Mouse (Mus musculus) left cerebral cortex, adult 18-20 months (tissue): ENCODE measurements at regions not wholly inside any gene's neighbourhood (a gene's known extent, or its start where the extent isn't known, plus 50 kb on each side); places are given as distances from the start of the nearest gene placed in this dataset.
A peak's percentile ranks its signal among the peaks of the same experiment; 100 is the strongest.
"Not testable (repeated sequence)": the region's sequence is repeated elsewhere in the genome, so short reads cannot be mapped to it uniquely, and the experiment has no call there.

Experiments
- DNase-seq, 2 experiments: peaks; one replicate each; pipeline ENCODE4 v3.0.0; 2021 to 2022; ENCODE audit warnings: low spot score in 2 of 2, mixed read lengths in 1 of 2

DNA sequence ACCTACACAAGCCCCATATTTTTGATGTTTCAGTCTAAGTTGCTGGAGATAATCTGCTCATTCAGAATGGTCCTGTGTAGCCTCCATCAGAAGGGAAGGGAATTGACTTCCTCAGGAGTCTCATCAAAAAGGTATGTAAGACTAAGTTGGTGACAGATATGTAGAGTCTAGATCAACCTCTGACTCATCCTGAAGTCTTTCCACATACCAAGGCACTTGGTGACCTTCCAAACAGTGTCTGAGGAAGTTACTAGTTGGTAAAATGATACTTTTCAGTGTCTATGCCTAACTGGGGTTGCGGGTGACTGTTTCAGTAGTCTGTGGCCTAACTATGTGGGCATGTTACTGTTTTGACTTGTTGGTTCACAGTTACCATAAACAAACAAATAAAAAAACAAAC is 133.0 kb upstream of the Plcb4 start:
- no peak for DNase-seq

DNA sequence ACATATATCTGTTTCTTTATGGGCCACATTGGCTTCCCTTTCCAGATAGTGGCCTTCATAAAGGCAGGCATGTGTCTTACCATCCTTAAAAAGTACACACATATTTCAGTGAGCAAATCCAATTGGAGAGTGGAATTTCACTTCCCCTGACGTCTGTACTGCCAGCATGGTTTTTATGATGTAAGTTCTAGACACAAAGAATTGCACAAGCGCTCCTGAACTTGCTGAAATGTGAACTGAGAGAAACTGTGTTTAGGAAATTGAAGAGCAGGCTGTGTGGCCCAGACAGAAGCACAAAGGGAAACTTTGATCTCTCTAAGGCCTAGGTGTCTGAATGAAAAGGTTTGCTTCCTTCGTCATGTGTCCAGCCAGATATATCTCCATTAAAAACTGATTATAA is 129.2 kb upstream of the Plcb4 start:
- no peak for DNase-seq

DNA sequence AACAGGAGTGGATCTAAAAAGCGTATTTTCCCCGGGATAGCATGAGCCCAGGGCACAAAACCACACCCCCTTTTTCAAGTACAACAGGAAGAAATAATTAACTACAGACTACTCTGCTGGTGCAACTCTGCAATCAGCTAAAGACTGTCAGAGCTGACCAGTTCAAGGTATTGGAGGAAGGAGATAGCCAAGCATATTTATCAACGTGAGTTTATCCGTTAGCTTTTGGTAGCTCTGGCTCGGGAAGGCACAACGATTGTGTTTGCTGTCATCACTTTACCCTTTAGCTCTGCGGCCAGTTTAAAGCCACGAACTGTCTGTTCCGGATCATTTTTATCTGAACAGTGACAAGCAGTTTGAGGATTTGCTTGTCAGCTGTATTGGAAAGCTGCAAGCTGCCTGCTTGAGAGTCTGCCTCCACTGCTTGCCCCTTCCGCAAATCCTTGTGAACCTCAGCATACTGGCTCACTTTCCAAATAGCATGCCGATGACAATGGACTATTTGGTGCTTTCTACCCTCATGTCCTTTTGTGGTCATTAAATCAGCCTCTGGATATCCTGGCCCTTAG is 122.4 kb upstream of the Plcb4 start:
- DNase-seq, result no peak

DNA sequence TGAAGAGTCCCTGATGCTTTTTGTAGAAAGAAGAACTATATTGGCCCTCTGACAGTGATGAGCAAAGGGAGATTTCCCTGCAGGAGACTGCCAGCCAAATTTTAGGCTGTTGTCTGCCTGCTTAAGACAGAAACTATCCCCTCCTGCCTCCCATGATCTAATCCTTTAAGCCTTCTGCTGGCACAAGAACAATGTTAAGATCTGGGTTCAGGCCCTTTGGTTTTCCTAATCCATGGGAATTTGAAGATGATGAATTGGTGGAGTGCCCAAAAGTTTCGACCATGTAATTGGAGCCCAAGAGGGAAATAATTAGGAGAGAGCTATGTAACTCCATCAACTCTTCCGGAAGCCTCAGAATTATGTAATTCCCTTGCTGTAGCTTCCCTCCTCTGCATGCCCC is 120.8 kb upstream of the Plcb4 start:
- DNase-seq, result no peak

DNA sequence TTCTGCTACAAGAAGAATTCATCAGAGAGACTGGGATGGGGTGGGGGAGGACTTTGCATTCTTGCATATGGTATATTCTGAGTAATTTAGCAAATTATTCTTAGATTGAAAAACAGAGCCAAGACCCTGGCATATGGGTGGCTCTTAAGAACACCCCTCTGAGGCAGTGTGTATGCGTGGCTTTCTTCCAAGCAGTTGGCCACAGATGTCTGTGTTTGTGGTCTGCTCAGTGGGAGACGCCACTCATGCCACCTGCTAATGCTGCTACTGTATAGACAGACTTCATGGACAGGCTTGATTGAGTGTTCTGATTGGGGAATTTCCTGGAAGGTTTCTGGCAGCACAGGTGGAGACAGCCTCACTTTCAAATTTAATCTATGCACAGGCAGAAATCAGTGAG is 117.8 kb upstream of the Plcb4 start:
- DNase-seq, result peak in 1 of 2 experiments; percentile 31

DNA sequence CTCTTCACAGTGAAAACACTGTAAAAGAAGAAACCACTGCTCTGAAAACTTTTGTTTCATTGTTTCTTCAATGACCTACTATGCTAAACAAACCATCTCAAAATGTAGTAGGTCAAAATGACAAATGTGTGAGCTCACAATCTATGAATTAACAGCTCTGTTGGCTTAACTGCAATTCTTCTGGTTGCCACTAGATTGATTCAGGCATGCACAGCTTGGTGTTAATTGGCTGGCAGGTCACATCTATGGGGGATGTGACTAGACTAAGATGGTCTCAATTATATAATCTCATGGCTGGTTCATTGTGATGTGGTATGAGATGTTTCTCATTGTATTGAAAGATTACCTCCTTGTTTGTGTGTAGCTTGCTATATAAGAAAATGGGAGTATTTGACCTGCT is 116.9 kb upstream of the Plcb4 start:
- no peak for DNase-seq

DNA sequence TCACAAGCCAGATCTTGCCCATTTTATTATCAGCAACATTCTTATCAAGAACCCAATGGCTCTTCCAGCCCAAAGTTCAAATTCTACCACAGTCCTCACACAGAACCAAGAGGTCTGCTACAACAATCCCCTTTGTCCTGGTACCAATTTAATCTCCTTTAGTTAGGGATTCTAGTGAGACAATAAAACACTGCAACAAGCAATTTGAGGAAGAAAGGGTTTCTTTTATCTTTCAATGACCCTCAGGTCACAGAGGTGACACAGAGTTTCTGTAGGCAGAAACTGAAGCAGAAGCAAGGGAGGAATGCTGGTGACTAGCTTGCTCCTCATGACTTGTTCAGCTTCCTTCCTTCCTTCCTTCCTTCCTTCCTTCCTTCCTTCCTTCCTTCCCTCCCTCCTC is 113.9 kb upstream of the Plcb4 start:
- no peak for DNase-seq

DNA sequence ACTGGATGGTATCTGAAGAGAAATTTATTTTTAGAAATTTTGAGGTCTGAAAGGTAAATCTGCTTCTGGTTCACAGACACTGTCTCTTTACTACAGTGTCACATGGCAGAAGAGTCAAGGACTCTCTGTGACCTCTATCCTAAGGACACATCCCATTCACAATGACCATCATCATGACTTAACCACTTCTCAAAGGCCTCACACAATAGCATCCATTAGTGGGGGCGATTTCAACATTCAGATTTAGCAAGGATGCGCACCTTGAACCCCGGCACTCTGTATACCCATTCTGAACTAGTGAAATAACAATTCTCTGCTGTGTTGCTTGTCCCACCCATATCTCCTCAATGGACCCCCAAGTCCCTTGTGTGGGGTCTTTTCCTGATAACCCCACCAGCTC is 110.8 kb upstream of the Plcb4 start:
- DNase-seq, result no peak

DNA sequence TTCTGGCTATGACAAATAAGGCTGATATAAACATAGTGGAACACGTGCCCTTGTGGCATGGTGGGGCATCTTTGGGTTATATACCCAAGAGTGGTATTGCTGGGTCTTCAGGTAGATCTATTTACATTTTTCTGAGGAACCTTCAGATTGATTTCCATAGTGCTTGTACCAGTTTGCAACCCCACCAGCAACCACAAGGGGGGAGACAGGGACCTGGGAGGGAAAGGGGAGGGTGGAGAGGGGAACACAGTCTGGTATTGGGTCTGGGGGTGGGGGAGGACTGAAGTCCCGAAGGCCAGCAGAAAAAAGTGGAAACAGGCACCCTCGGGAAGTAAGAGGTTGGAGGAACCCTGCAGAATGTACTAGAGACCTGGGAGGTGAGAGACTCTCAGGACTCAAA is 105.8 kb upstream of the Plcb4 start:
- DNase-seq, result no peak

DNA sequence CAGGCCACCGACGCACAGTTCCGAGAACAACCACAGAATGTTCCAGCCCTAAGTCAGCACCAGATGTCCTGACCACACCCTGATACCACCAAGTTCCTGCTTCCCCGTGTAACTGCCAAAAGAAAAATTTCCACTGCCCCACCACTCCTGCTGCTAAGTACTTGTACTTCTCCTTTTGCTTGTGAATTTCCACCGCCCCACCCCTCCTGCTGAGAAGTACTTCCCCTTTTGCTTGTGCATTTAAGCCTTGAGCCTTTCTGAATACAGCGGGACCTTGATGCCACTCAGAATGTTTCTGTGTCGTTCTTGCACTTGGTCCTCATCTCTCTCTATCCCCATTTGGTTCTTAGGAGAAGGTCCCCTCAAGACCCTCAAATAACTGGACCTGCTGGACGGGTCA is 100.8 kb upstream of the Plcb4 start:
- DNase-seq, result not testable (repeated sequence)

DNA sequence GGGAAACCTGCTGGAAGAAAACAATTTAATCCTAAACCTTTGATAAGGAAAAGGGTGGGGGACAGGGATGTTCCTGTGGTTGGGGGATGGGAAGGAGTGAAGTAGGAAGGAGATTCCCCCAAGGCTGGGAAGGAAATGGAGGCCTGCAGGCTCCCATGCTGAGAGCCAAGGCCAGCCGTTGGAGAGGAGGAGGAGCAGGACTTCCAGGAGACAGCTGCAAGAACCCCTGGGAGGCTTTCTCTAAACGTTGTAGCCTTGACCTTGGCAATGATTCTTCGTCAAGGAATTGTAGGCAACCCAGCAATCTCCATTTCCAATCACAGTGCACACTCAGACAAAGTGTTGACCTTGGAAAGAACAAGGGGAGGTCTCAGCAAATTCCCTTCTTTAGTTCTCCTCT is 99.5 kb upstream of the Plcb4 start:
- DNase-seq, result no peak

DNA sequence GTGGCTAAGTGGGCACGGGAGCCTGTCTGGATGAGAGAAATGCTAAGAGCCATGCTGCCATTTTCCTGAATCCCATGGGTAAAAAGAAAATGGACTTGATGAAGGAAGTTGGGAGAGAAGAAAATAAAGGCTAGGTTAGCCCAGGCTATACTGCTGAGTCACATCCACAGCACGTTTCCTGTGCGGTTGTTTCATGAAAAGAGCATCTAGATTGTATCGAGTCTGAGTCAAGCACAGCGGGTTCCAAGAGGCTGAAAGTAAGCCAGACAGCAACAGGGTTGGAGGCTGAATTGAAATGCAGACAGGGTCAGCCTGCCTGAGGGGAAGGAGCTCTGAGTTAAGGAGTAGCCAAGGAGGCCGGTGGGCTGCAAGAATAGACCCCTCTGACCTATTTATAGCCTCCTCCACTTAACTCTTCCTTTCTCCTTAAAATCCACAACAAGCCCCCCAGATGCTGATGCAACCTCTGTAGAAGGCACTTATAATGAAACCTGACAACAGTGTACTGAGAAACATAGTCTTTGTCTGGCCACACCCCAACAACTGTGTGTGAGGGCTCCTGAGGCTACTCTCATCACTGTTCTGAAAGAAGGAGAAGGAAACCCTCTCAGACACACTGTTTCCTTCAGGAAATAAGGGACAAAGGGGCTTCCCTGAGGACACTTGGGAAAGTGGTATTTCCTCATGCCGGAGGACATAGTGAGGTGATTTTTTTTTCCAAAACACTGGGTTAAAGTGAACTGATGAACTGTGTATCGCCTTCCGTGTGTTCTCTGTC is 98.7 kb upstream of the Plcb4 start:
- no peak for DNase-seq

DNA sequence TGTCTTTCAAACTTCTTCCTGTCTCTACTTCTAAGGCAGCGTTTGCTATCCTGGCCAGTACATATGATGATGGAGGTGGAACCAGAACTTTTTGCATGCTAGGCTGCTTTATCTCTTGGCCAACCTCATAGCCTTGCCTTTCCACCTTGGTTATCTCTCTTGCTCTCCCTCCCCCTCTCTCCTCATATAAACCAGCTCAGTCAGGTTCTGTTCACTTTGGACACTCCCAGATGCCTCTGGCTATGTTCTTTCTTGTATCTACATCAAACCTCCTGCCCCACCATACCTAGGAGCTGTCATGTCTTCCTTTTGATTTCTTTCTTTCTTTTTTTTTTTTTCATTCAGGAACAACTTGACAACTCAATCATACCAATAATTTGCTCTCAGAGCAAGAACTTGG is 98.0 kb upstream of the Plcb4 start:
- no peak for DNase-seq

DNA sequence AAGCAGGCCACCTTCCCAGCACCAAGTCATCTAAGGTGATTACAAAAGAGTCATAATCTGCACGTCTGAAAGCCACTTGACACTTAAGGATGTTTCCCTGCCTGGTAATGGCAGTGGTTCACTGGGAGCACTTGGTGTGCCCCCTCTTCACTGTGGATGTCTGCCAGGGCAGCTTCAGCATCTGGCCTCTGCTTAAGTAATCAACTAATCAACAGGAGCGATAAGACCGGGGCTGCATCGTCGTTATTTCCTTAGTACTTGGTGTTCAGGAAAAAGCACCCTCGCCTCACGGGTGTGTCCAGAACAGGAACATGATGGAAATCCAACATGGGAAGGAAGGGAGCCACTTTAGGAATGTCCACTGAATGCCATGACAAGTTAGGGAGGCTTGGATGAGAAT is 97.1 kb upstream of the Plcb4 start:
- no peak for DNase-seq

DNA sequence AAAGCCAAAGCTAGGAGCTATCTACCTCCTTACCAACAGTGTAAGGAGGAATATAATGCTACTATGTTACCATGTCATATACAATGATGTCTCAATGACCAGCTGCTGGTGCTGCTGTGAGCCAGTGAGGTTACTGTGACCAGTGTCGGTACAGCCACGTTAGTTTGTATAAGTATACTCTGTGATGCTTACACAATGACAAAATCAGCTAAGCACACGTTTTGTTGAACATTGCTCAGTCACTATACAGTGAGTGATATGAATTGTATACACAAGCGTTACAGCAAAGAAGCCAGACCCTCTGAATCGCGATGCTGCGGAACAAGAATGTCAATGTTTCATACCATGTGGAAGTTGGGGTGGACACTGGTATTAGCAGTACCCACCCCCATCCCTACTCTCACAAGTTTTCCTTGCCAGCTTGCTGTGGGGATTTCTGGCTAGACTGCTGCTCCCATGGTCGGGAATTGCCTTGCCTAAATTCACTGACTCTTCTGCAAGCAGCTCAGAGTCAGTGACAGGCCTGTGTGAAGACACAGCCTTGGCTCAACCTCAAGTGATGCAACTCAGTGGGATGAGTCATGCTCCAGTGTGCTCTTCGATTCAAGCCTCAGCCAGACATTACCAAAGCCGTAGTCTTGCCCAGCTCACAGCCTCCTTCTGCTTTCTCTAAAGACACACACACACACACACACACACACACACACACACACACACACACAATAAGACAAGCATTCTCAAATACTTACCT is 96.5 kb upstream of the Plcb4 start:
- DNase-seq, result peak; percentile 45 to 65

DNA sequence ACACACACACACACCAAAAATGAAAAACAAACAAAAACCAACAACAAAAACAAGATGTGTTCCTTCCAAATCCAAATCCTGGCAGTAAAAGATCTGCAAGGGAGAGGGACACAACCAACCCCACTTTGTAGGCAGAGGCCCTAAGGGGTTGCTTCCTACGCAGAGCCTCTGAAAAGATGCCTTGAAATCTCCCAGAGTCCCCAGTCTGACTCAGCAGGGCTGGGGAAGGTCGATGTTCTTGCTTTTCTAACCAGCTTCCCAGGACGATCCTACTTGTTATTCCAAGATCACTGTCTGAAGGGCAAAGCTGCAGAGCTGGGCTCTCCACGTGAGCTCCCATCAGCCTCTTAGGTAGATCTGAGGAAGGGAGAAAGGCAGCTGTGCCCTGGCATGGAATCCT is 94.6 kb upstream of the Plcb4 start:
- no peak for DNase-seq

DNA sequence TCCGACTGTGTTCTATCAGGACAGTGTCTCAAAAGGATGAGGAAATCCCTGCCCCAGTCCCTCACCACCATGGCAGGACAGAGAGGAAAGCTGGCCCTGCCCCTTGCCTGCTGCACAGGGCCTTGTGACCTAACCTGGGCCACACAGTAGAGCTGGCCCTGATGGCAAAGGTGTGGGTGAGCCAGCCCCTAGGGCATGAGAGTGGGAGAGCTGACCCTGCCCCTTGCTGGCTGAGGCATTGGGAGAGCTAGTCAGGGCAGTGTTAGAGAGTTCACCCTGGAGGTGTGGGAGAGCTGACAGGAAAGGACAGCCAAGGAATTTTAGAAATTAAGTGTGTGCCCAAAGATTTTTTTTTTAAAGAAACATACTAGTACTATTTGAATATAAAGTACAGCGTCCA is 90.5 kb upstream of the Plcb4 start:
- DNase-seq, result no peak

DNA sequence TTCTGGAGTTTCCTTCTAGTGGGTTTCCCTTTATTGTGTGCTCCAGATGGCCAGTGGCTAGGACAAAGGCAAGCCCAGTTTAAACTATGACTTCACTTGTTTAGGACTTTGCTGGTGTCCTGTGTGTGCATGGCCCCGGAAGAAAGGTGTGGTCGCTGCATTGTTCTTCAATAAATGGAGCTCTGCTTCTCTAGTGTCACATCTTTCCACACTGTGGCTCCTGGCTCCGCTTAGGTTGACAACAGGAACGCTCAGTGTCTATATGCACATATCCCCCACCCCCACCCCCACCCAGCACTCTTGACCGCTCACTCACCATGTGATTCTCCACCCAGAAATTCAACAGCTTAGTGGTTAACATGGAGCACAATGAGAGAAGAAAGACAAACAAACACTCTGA is 87.2 kb upstream of the Plcb4 start:
- no peak for DNase-seq

DNA sequence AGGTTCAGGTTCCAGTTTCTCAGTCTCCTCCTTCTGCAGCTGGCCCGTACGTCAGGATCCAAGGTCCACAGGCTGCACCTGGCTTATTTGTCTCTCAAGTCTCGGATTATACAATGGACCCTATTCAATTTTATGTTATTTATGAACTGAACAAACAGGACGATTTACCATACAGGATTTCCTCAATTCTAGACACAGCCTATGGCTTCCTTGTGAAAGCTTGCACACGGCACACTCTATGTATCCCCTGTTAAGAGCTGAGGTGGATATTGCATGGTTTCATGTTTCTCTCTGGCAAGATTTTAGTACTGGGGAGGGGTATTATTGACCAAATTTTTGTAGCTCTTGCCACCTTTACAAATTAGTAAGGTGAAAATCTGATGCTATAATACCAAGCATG is 81.6 kb upstream of the Plcb4 start:
- no peak for DNase-seq

DNA sequence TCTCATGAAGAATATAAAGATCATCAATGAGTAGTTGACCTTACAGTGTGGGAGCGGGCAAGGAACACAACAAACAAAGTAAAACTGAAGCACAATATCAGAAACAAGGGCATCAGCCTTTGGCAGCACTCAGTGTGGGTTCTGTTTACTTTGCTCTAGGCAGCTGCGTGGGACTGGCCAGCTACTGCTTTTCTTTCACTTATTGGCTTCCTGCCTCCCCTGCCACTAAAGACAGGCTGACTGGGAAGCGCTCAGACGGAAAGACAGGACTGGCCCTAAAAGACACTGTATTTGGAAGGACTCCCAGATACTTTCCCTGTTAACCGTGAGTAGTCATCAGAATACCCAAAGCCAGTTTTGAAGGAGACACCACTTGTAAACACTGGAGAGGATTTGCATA is 80.7 kb upstream of the Plcb4 start:
- DNase-seq, result no peak

DNA sequence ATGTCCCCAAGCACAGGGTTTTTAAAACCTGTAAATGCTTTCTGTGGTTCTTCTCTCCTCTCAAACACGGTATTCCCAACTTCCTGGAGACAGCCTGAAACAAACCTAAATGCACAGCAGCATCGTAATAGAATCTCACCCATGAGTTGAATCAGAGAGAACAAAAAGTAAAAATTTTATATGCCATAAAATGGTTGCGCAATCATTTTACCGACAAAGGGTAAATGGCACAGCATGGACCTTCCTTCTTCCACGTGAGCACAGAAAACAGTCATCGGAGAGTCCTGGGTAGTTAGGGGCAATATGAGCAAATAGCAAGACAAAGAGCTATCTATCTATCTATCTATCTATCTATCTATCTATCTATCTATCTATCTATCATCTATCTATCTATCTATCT is 79.3 kb upstream of the Plcb4 start:
- no peak for DNase-seq

DNA sequence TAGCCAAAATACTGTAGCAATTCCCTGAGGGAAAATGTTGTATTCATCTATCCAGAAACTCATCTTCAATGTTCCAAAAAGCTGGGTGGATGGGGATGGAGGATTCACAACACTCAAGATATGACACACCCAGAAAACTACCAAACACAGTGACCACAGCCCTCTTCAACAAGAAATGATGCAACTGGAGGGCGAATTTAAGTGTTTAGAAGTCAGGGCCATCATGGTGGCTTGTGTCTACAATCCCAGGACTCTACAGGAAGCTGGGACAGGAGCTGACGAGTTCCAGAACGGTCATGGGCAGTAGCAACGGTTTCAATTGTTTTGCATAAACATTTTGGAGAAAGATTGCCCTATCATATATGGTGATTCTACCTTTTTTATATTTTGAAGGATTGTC is 78.8 kb upstream of the Plcb4 start:
- no peak for DNase-seq

DNA sequence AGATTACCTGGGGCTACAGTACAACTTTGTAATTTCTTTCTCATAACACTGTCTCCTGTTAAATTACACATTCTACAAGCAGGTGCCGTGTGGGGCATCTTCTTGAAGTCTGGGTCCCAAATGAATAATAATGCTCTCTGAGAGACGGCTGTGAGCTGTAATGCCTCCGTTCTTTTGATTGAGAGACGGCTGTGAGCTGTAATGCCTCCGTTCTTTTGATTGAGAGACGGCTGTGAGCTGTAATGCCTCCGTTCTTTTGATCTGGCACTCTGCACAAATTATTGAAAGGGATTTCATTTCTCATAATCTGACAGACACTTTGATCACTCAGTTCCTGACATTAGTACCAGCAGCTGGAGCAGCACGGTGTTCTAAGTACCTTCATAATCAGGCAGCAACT is 76.5 kb upstream of the Plcb4 start:
- no peak for DNase-seq
